Mouse (Mus musculus): ENCODE results near the gene Cep162.

GRCm38 (mm10) chr9:87187336-87187735, 68.0 kb downstream of the Cep162 start:
- TF ChIP-seq CTCF (IDR thresholded peaks at IDR 0.05; ENCODE audit: low read depth) (no peak), EP300 (IDR thresholded peaks at IDR 0.05; ENCODE audit: low read depth) (no peak)
